Mouse (Mus musculus) heart, adult 2 months (tissue): ENCODE data around the gene Mpp3.

Source experiments
- CTCF ChIP-seq: fragments of 200-600 bp; IDR thresholded peaks from 2 replicates; pipeline ENCODE4 v1.8.1; 2022; ENCODE audit warnings: antibody characterized with exemption, mild to moderate bottlenecking, moderate library complexity
- EP300 ChIP-seq: fragments of 200-500 bp; IDR thresholded peaks from 2 replicates; pipeline ENCODE4 v1.6.1; 2011; ENCODE audit warnings: low read depth, low read length, control low read depth; ENCODE audit not compliant: insufficient read depth
- POLR2A ChIP-seq: fragments of 200-500 bp; IDR thresholded peaks from 2 replicates; pipeline ENCODE4 v1.6.1; 2011; ENCODE audit warnings: mild to moderate bottlenecking, low read depth, low read length, control low read depth; ENCODE audit not compliant: insufficient read depth

DNA sequence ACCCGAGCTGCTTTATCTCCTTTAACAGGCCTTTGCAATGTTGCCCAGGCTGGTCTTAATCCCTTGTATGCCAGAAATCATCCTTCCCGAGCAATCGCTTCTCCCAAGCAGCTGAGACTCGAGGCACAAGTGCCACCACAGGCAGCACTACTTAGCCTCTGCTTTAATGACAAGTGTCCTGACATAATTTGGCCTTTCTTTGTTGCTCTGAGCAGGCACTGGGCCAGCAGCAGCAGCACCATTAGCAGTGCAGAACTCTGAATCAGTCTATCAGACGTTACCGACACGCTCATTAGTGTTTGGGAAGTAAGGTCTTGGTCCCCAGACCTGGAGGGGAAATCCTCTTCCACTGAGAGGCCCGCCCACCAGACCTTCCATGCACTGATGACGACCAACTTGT lies 8.5 kb downstream of the Mpp3 start:
- no peak for TF ChIP-seq POLR2A
- no peak for TF ChIP-seq CTCF
- TF ChIP-seq EP300, result no peak
